Mouse (Mus musculus): ENCODE results near the gene Gm20834. TPM values are rescaled to one million over a fixed set of nuclear protein-coding genes. Genes with fewer than 3 reads are reported as not detected.
"Not testable (repeated sequence)": the region's sequence is repeated elsewhere in the genome, so short reads cannot be mapped to it uniquely, and the experiment has no call there.

The Gm20834 gene
- not detected in 2 replicates for polyA plus RNA-seq (2015; fragmentation: Nextera tagmentation; extraction: Ambion mirVana)

DNA sequence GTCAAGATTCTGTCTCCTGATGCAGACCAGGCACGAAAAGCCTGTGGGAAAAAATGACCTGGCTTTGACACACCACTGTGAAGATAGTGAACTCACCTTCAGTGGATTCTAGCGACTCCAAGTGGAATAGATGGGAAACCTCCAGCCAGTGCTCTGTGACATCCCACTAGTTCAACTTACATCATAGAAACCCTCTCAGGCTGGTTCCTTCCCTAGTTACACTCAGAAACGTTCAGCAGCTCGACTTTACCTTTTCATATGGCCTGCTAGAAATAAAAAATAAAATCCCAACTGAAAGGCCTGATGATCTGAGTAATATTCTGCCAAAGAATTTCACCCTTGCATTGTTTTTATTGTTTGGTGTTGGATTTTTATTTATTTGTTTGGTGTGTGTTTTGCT is at the start of gene Gm20834:
Gene Gm20834 (minus strand): TSS at position 101 of the 400 bp plus-strand sequence.
- not testable (repeated sequence) for H3K4me3 ChIP-seq (ENCODE audit: low read length); H3K27me3 ChIP-seq (ENCODE audit: control insufficient read depth, insufficient read depth, low read length); H3K4me2 ChIP-seq (ENCODE audit: low read depth, low read length); H3K36me3 ChIP-seq (ENCODE audit: control insufficient read depth, insufficient read depth); ATAC-seq (replicated peaks; ENCODE audit: extremely low read depth, insufficient read depth, low FRiP score); H3K4me1 ChIP-seq (ENCODE audit: control insufficient read depth, insufficient read depth, low read length); H3K27ac ChIP-seq (ENCODE audit: low read length); H3K9me3 ChIP-seq (replicated peaks; ENCODE audit: control insufficient read depth, low read length); H3K9ac ChIP-seq (ENCODE audit: low read length)
- 42% methylated on average over 4 of the region's 4 CpGs for WGBS

Other genes starting within 250 kb of the Gm20834 start
- not detected in 2 replicates for gene Gm21310, start 177.4 kb downstream of the Gm20834 start, polyA plus RNA-seq (2015; fragmentation: Nextera tagmentation; extraction: Ambion mirVana)
- not detected in 2 replicates for gene Gm28510, start 88.1 kb upstream of the Gm20834 start, polyA plus RNA-seq (2015; fragmentation: Nextera tagmentation; extraction: Ambion mirVana)
- gene Gm20737, start 211.5 kb upstream of the Gm20834 start, polyA plus RNA-seq (2015; fragmentation: Nextera tagmentation; extraction: Ambion mirVana): not detected in 2 replicates
- gene Gm21775, start 228.9 kb upstream of the Gm20834 start, polyA plus RNA-seq (2015; fragmentation: Nextera tagmentation; extraction: Ambion mirVana): not detected in 2 replicates

Measured in heart, embryonic 16.5 days (tissue).